Mouse (Mus musculus): ENCODE data around the gene Aup1.

DNA sequence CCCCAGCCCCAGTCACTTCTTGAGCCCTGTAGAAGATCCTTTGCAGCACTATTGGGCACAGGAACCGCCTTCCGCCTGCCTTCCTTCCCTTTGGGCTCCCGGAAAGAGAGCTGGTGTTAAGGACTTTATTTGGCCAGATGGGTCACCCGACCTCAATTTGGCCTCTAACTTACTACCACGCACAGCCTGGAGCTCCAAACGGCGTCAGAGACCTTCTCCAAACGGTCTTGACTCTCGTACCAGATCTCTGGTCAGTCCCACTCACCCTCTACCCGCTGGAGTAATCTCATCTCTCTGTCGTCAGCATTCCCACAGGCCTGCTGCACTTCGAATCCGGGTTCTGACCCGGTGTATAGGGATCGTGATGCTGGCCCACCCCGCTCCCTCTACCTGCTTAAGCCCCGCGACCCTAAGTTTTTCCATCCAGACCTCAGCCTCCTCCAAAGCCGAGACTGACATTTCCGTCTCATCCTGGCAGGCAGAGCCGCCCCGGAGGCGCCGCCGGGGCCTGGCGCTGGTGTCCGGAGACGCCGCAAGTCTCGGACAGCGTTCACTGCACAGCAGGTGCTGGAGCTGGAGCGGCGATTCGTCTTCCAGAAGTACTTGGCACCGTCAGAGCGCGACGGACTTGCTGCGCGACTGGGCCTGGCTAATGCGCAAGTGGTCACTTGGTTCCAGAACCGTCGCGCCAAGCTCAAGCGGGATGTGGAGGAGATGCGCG, 33.0 kb downstream of the Aup1 start:
- TF ChIP-seq CTCF (IDR thresholded peaks at IDR 0.05; ENCODE audit: borderline replicate concordance, insufficient read depth, low read length) (no peak), POLR2A (IDR thresholded peaks at IDR 0.05; ENCODE audit: low read depth, low read length) (no peak)

Measured in embryonic fibroblast, embryonic 13.5 days (primary cell).